Mouse (Mus musculus) heart, embryonic 12.5 days (tissue): ENCODE results near the gene Ankzf1. TPM values are rescaled to one million over a fixed set of nuclear protein-coding genes. Genes with fewer than 3 reads are reported as not detected.
A peak's percentile ranks its signal among the peaks of the same experiment; 100 is the strongest.

ENCODE experiments used
- ATAC-seq: fragments of 200-750 bp; cut with Nextera tagmentation; 2 replicates; pipeline ENCODE4 v1.8.0; 2017; ENCODE audit warnings: moderate TSS enrichment, moderate library complexity; ENCODE audit not compliant: insufficient number of reproducible peaks, low FRiP score
- H3K27ac ChIP-seq: fragments of 300-500 bp; sonication (generic); 2 replicates; pipeline ENCODE4 v1.5.1; 2016; ENCODE audit warnings: mild to moderate bottlenecking, moderate library complexity; ENCODE audit not compliant: poor library complexity, severe bottlenecking
- H3K27me3 ChIP-seq: fragments of 300-500 bp; sonication (generic); replicated peaks from 2 replicates; pipeline ENCODE4 v1.6.1; 2016; ENCODE audit warnings: mild to moderate bottlenecking, moderate library complexity
- H3K36me3 ChIP-seq: fragments of 300-500 bp; sonication (generic); 2 replicates; pipeline ENCODE4 v1.6.1; 2016; ENCODE audit warnings: mild to moderate bottlenecking, moderate library complexity
- H3K4me1 ChIP-seq: fragments of 300-500 bp; sonication (generic); replicated peaks from 2 replicates; pipeline ENCODE4 v1.6.1; 2016; ENCODE audit warnings: mild to moderate bottlenecking
- H3K4me2 ChIP-seq: fragments of 300-500 bp; sonication (generic); 2 replicates; pipeline ENCODE4 v1.6.1; 2016; ENCODE audit warnings: mild to moderate bottlenecking, moderate library complexity
- H3K4me3 ChIP-seq: fragments of 300-500 bp; sonication (generic); 2 replicates; pipeline ENCODE4 v1.5.1; 2016; ENCODE audit warnings: mild to moderate bottlenecking
- H3K9ac ChIP-seq: fragments of 300-500 bp; sonication (generic); 2 replicates; pipeline ENCODE4 v1.6.1; 2016; ENCODE audit warnings: mild to moderate bottlenecking, moderate library complexity
- H3K9me3 ChIP-seq: fragments of 300-500 bp; sonication (generic); replicated peaks from 2 replicates; pipeline ENCODE4 v1.6.1; 2016; ENCODE audit warnings: mild to moderate bottlenecking, moderate library complexity
- WGBS: fragments of 180-500 bp; shearing (Covaris S2); methylation state at CpG from one replicate; pipeline ENCODE4 v1.1.7; 2016; 5-methylcytosine and 5-hydroxymethylcytosine counted together
- polyA plus RNA-seq: library from polyadenylated mRNA; unstranded; fragments of >200 nt; fragmentation: Nextera tagmentation; extraction: Ambion mirVana; gene quantifications from 2 replicates; pipeline ENCODE4 v1.2.1, GENCODE M21; 2016

Gene Ankzf1
- polyA plus RNA-seq, 1 experiment from 2014 or later = 26.7 TPM

- 40% methylated on average over 5 of the region's 5 CpGs for WGBS
- H3K4me1 ChIP-seq = peaks cover 22% of the 10 kb centered on the region
- H3K4me3 ChIP-seq = peak overlapping the region; percentile 85
- ATAC-seq = no peak
- H3K9ac ChIP-seq = peak overlapping the region; percentile 87
- H3K9me3 ChIP-seq = no peaks in the 10 kb centered on the region
- peak overlapping the region; percentile 81 for H3K4me2 ChIP-seq
- no peaks in the 10 kb centered on the region for H3K27me3 ChIP-seq
- H3K36me3 ChIP-seq = peaks cover 37% of the 10 kb centered on the region
- H3K27ac ChIP-seq = peak overlapping the region; percentile 61
Observed at GRCm38 (mm10) chr1:75191258-75191621, 711 bp upstream of the Ankzf1 start.

- peak overlapping the region; percentile 84 for H3K9ac ChIP-seq
- peak overlapping the region; percentile 90 for H3K27ac ChIP-seq
- H3K4me3 ChIP-seq = peak overlapping the region; percentile 85
- H3K36me3 ChIP-seq = peaks cover 36% of the 10 kb centered on the region
- peak overlapping the region; percentile 81 for H3K4me2 ChIP-seq
- WGBS = under 1% methylated on average over 19 of the region's 19 CpGs
- no peaks in the 10 kb centered on the region for H3K9me3 ChIP-seq
- H3K27me3 ChIP-seq = no peaks in the 10 kb centered on the region
- H3K4me1 ChIP-seq = peaks cover 22% of the 10 kb centered on the region
- peak; percentile 65 for ATAC-seq
Observed at GRCm38 (mm10) chr1:75192452-75192851, 501 bp downstream of the Ankzf1 start.

- no peak overlapping the region for H3K4me2 ChIP-seq
- H3K9ac ChIP-seq = no peak overlapping the region
- H3K36me3 ChIP-seq = peaks cover 41% of the 10 kb centered on the region
- no peaks in the 10 kb centered on the region for H3K27me3 ChIP-seq
- 79% methylated on average over 1 of the region's 1 CpGs for WGBS
- no peaks in the 10 kb centered on the region for H3K9me3 ChIP-seq
- H3K4me1 ChIP-seq = no peaks in the 10 kb centered on the region
- no peak overlapping the region for H3K4me3 ChIP-seq
- ATAC-seq = no peak
- no peak overlapping the region for H3K27ac ChIP-seq
Observed at GRCm38 (mm10) chr1:75201236-75201635, 9.3 kb downstream of the Ankzf1 start.

GRCm38 (mm10) chr1:75208967-75209678, 17.2 kb downstream of the Ankzf1 start:
- Histone ChIP-seq H3K4me3 (peak overlapping the region; percentile 51), H3K27me3 (peaks cover 16% of the 10 kb centered on the region), H3K4me2 (peak overlapping the region; percentile 69), H3K36me3 (peaks cover 23% of the 10 kb centered on the region), H3K9me3 (no peaks in the 10 kb centered on the region), H3K27ac (no peak overlapping the region), H3K4me1 (peaks cover 30% of the 10 kb centered on the region), H3K9ac (peak overlapping the region; percentile 69)
- no peak for ATAC-seq
- WGBS = 12% methylated on average over 34 of the region's 34 CpGs

- Histone ChIP-seq H3K36me3 (peaks cover 36% of the 10 kb centered on the region), H3K4me2 (peak within 1 kb of the TSS; percentile 92), H3K4me3 (peak within 1 kb of the TSS; percentile 83), H3K9ac (peak within 1 kb of the TSS; percentile 94), H3K4me1 (peaks cover 30% of the 10 kb centered on the region), H3K9me3 (no peaks in the 10 kb centered on the region), H3K27me3 (peaks cover 16% of the 10 kb centered on the region), H3K27ac (peak within 1 kb of the TSS; percentile 4; the same call in 1 of the 2 replicates)
- WGBS = 6% methylated on average over 42 of the region's 42 CpGs
- peak; percentile 94 for ATAC-seq
Observed at GRCm38 (mm10) chr1:75210136-75211087, 18.5 kb downstream of the Ankzf1 start, which contains the start of the genes Glb1l and Stk16. Gene Glb1l, minus strand, starts transcription at chr1:75210813. Gene Stk16, plus strand, starts transcription at chr1:75210838.

- peak overlapping the region; percentile 4; the same call in 1 of the 2 replicates for H3K27ac ChIP-seq
- peak overlapping the region; percentile 83 for H3K4me3 ChIP-seq
- H3K27me3 ChIP-seq = peaks cover 21% of the 10 kb centered on the region
- WGBS = 11% methylated on average over 17 of the region's 17 CpGs
- peaks cover 30% of the 10 kb centered on the region for H3K4me1 ChIP-seq
- peak overlapping the region; percentile 94 for H3K9ac ChIP-seq
- H3K36me3 ChIP-seq = peaks cover 44% of the 10 kb centered on the region
- no peak for ATAC-seq
- H3K9me3 ChIP-seq = no peaks in the 10 kb centered on the region
- H3K4me2 ChIP-seq = peak overlapping the region; percentile 92
Observed at GRCm38 (mm10) chr1:75211141-75211708, 19.3 kb downstream of the Ankzf1 start.

- Histone ChIP-seq H3K4me3 (no peak overlapping the region), H3K4me1 (peaks cover 32% of the 10 kb centered on the region), H3K27ac (no peak overlapping the region), H3K27me3 (peaks cover 34% of the 10 kb centered on the region), H3K9ac (no peak overlapping the region), H3K9me3 (no peaks in the 10 kb centered on the region), H3K36me3 (peaks cover 45% of the 10 kb centered on the region), H3K4me2 (no peak overlapping the region)
- no peak for ATAC-seq
- WGBS = 91% methylated on average over 4 of the region's 4 CpGs
Observed at GRCm38 (mm10) chr1:75212542-75212941, 20.6 kb downstream of the Ankzf1 start.

GRCm38 (mm10) chr1:75213096-75213495, 21.1 kb downstream of the Ankzf1 start:
- no peak overlapping the region for H3K4me3 ChIP-seq
- H3K27me3 ChIP-seq = peaks cover 40% of the 10 kb centered on the region
- no peak overlapping the region for H3K4me2 ChIP-seq
- peaks cover 37% of the 10 kb centered on the region for H3K4me1 ChIP-seq
- H3K27ac ChIP-seq = no peak overlapping the region
- ATAC-seq = no peak
- no peak overlapping the region for H3K9ac ChIP-seq
- H3K36me3 ChIP-seq = peaks cover 45% of the 10 kb centered on the region
- H3K9me3 ChIP-seq = no peaks in the 10 kb centered on the region
- 80% methylated on average over 7 of the region's 7 CpGs for WGBS

- no peak overlapping the region for H3K4me3 ChIP-seq
- WGBS = 72% methylated on average over 2 of the region's 2 CpGs
- H3K36me3 ChIP-seq = peaks cover 45% of the 10 kb centered on the region
- H3K9ac ChIP-seq = no peak overlapping the region
- H3K4me2 ChIP-seq = no peak overlapping the region
- H3K27me3 ChIP-seq = peaks cover 36% of the 10 kb centered on the region
- H3K27ac ChIP-seq = no peak overlapping the region
- no peaks in the 10 kb centered on the region for H3K9me3 ChIP-seq
- H3K4me1 ChIP-seq = peaks cover 41% of the 10 kb centered on the region
- no peak for ATAC-seq
Observed at GRCm38 (mm10) chr1:75214442-75214841, 22.5 kb downstream of the Ankzf1 start.

GRCm38 (mm10) chr1:75214886-75215285, 22.9 kb downstream of the Ankzf1 start:
- H3K4me3 ChIP-seq = no peak overlapping the region
- H3K4me1 ChIP-seq = peaks cover 41% of the 10 kb centered on the region
- ATAC-seq = no peak
- no peaks in the 10 kb centered on the region for H3K9me3 ChIP-seq
- 71% methylated on average over 5 of the region's 5 CpGs for WGBS
- H3K4me2 ChIP-seq = no peak overlapping the region
- peaks cover 45% of the 10 kb centered on the region for H3K36me3 ChIP-seq
- no peak overlapping the region for H3K27ac ChIP-seq
- no peak overlapping the region for H3K9ac ChIP-seq
- H3K27me3 ChIP-seq = peaks cover 37% of the 10 kb centered on the region

GRCm38 (mm10) chr1:75215785-75216184, 23.8 kb downstream of the Ankzf1 start:
- no peak for ATAC-seq
- H3K4me1 ChIP-seq = peaks cover 38% of the 10 kb centered on the region
- 93% methylated on average over 9 of the region's 9 CpGs for WGBS
- no peak overlapping the region for H3K27ac ChIP-seq
- peaks cover 46% of the 10 kb centered on the region for H3K27me3 ChIP-seq
- H3K36me3 ChIP-seq = peaks cover 45% of the 10 kb centered on the region
- no peaks in the 10 kb centered on the region for H3K9me3 ChIP-seq
- H3K4me2 ChIP-seq = no peak overlapping the region
- H3K9ac ChIP-seq = no peak overlapping the region
- H3K4me3 ChIP-seq = no peak overlapping the region
